Mouse (Mus musculus) adrenal gland, postnatal 4 days (tissue): Measurements from ENCODE around the gene Il1b. TPM values are rescaled to one million over a fixed set of nuclear protein-coding genes. Genes with fewer than 3 reads are reported as not detected.

ENCODE experiments used
- DNase-seq, 2 experiments: peaks; one replicate each; pipeline ENCODE4 v3.0.0; 2021 to 2022; ENCODE audit warnings: low spot score in 2 of 2, mixed read lengths in 2 of 2
- total RNA-seq, 2 experiments: library from RNA; stranded (reverse); gene quantifications; 2 replicates each; pipeline ENCODE4 v1.2.3; 2021

Gene Il1b
- total RNA-seq, 2 experiments from 2014 or later, result 0.23 to 0.67 TPM

GRCm38 (mm10) chr2:129368795-129369194 lies 2.1 kb downstream of the Il1b start:
- DNase-seq, result no peak

- no peak for DNase-seq
Observed at GRCm38 (mm10) chr2:129368106-129368505, 2.8 kb downstream of the Il1b start.

- no peak for DNase-seq
Observed at GRCm38 (mm10) chr2:129367246-129367645, 3.7 kb downstream of the Il1b start.

- DNase-seq, result no peak
Observed at GRCm38 (mm10) chr2:129360975-129361560, 9.9 kb downstream of the Il1b start.

GRCm38 (mm10) chr2:129360197-129360596 lies 10.7 kb downstream of the Il1b start:
- no peak for DNase-seq

- no peak for DNase-seq
Observed at GRCm38 (mm10) chr2:129338138-129338621, 32.8 kb downstream of the Il1b start.

GRCm38 (mm10) chr2:129333471-129333870 lies 37.5 kb downstream of the Il1b start:
- no peak for DNase-seq

GRCm38 (mm10) chr2:129330540-129330939 lies 40.4 kb downstream of the Il1b start:
- DNase-seq, result no peak

- DNase-seq, result no peak
Observed at GRCm38 (mm10) chr2:129330024-129330423, 40.9 kb downstream of the Il1b start.

GRCm38 (mm10) chr2:129328238-129328637 lies 42.7 kb downstream of the Il1b start:
- no peak for DNase-seq

- no peak for DNase-seq
Observed at GRCm38 (mm10) chr2:129324216-129324615, 46.7 kb downstream of the Il1b start.

GRCm38 (mm10) chr2:129322117-129322635 lies 48.8 kb downstream of the Il1b start:
- no peak for DNase-seq

- no peak for DNase-seq
Observed at GRCm38 (mm10) chr2:129320033-129320605, 50.8 kb downstream of the Il1b start.

- no peak for DNase-seq
Observed at GRCm38 (mm10) chr2:129315831-129316230, 55.1 kb downstream of the Il1b start.

GRCm38 (mm10) chr2:129314880-129315279 lies 56.1 kb downstream of the Il1b start:
- DNase-seq, result no peak

Other genes starting within 250 kb of the Il1b start
- gene Chchd5, start 241.4 kb downstream of the Il1b start, total RNA-seq, result 10 to 100 TPM; 26.8 to 28.5 TPM
- 10 to 100 TPM; 29.2 to 35.3 TPM for gene Slc20a1, start 172.4 kb downstream of the Il1b start, total RNA-seq
- gene Ckap2l, start 73.9 kb downstream of the Il1b start, total RNA-seq, result 10 to 100 TPM; 16.8 to 18.1 TPM
- gene Il1a, start 61.2 kb downstream of the Il1b start, total RNA-seq, result under 1 TPM; 0.34 to 0.40 TPM
- not detected for gene F830045P16Rik, start 165.5 kb upstream of the Il1b start, total RNA-seq
- 10 to 100 TPM; 76.8 to 79.1 TPM for gene Sirpa, start 221.7 kb upstream of the Il1b start, total RNA-seq